Mouse (Mus musculus): Measurements from ENCODE around the gene Nfyc. TPM values are rescaled to one million over a fixed set of nuclear protein-coding genes. Genes with fewer than 3 reads are reported as not detected.

Gene Nfyc
- total RNA-seq, 2 experiments from 2014 or later: 68.2 to 73.5 TPM

GRCm38 (mm10) chr4:120717591-120717990, 113.8 kb downstream of the Nfyc start:
- no peak for DNase-seq (ENCODE audit: low spot score in 2 of 2)

DNA sequence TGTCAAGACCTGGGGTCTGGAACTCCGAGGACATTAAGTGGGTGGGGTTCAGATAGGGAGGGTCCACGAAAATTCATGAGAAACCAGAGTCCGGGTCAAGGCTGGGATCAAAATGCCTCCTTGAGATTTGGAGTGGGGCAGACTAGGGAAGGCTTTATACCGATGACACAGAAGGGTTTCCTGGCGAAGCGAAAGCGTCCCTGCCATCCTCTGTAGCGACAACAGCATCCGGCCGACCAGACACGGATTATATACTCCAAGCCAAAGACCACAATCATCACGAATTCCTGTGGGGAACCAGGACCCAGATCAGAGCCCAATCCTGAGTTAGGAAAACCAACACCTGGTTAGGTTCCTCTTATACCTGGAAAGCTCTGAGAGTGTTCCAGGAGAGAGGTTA, 114.6 kb downstream of the Nfyc start:
- no peak for DNase-seq (ENCODE audit: low spot score in 2 of 2)

DNA sequence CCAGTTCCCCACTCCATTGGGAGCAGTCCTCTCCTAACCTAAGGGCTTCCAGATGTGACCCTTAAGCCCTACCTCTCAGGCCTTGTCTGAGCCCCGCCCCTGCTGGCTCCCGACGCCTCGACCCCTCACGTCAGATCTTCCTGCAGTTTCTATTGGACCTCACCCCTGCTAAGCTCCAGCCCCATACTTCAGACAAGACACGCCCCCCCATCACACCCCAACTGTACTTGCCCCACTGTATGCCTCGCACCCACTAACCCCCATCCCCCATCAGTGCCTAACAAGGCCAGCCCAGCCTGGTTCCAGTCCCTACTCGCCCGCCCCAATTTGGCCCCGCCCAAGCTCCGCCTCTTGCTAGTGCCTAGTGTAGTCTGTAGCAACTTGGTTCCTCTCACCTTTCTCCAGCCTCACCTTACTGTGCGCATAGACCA, 115.2 kb downstream of the Nfyc start:
- DNase-seq (ENCODE audit: low spot score in 2 of 2): peak in 1 of 2 experiments; percentile 21

DNA sequence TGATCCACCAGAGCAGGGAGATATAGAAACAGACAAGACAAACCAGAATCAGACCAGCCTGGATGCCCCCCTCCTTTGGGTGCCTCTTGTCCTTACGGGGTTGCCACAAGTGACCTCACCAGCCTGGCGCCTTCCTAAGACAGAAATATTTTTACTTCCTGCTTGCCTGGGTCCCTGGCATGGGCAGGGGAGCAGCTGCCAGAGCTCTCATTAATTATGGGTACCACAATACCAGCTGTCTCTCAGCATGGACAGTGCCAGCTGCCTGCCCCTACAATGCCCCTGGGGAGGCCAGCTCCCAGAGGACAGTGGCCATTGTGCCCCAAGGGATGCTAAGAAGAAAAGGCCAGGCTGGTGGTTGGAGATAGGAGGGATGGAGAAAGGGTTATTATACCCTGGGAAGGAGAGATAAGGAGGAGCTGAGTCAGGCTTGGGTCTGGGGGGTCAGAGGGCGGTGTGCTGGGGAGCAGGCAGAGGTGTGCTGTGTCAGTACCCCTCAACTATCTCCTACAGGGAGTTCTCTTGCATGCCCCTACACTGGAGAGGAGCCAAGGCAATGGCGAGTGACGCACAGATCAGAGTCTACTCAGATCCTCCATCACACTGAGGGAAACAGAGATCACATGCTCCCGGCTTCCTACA, 117.4 kb downstream of the Nfyc start:
- DNase-seq (ENCODE audit: low spot score in 2 of 2): no peak

- no peak for DNase-seq (ENCODE audit: low spot score in 2 of 2)
Measured at GRCm38 (mm10) chr4:120713021-120713420, 118.4 kb downstream of the Nfyc start.

- DNase-seq (ENCODE audit: low spot score in 2 of 2): no peak
Measured at GRCm38 (mm10) chr4:120712236-120712635, 119.1 kb downstream of the Nfyc start.

Small RNA genes within 50 kb of the gene (microRNA-seq; reads per million reads assigned to microRNA genes)
- gene Gm23936 (not detected), gene Mir30c-1 (89.1 reads per million, percentile 44 among the genes with 10 or more reads in this experiment), gene Mir30e (not detected), gene Mir30f (not detected)

Other genes starting within 250 kb of the Nfyc start
- gene Gm8439, start 242.8 kb downstream of the Nfyc start, total RNA-seq (2021): not detected
- 10 to 100 TPM in 1 of 2 experiments, 1 to 10 TPM in 1; 8.2 to 10.4 TPM for gene Cited4, start 165.0 kb downstream of the Nfyc start, total RNA-seq (2021)
- gene Kcnq4, start 83.0 kb downstream of the Nfyc start, total RNA-seq (2021): 1 to 10 TPM; 5.6 to 6.5 TPM
- gene Rims3, start 23.2 kb upstream of the Nfyc start, total RNA-seq (2021): 10 to 100 TPM; 11.8 to 13.9 TPM
- gene Exo5, start 93.4 kb upstream of the Nfyc start, total RNA-seq (2021): 10 to 100 TPM; 17.0 TPM
- gene Zfp69, start 120.1 kb upstream of the Nfyc start, total RNA-seq (2021): 1 to 10 TPM; 5.8 to 6.7 TPM
- gene Smap2, start 185.7 kb upstream of the Nfyc start, total RNA-seq (2021): 10 to 100 TPM; 39.4 to 41.5 TPM
- 1 to 10 TPM; 3.7 to 4.8 TPM for gene Col9a2, start 207.8 kb upstream of the Nfyc start, total RNA-seq (2021)